Mouse (Mus musculus) ES-E14 (cell line): ENCODE results near the gene Chd6.

Experiments
- HCFC1 ChIP-seq: IDR thresholded peaks from 2 replicates; pipeline ENCODE4 v1.6.1; 2012; ENCODE audit warnings: low read length, inconsistent platforms, borderline replicate concordance; ENCODE audit not compliant: insufficient read depth
- MAFK ChIP-seq: IDR thresholded peaks from 2 replicates; pipeline ENCODE4 v1.6.1; 2014; ENCODE audit warnings: mild to moderate bottlenecking, low read depth, low read length, inconsistent platforms; ENCODE audit not compliant: insufficient read depth

GRCm38 (mm10) chr2:160934451-160934850 lies 174.4 kb downstream of the Chd6 start:
- TF ChIP-seq MAFK (no peak), HCFC1 (no peak)
